Mouse (Mus musculus) forebrain, embryonic 15.5 days (tissue): ENCODE measurements at regions not wholly inside any gene's neighbourhood (a gene's known extent, or its start where the extent isn't known, plus 50 kb on each side); places are given as distances from the start of the nearest gene placed in this dataset.

Experiments
- ATAC-seq: fragments of 200-750 bp; cut with Nextera tagmentation; replicated peaks from 2 replicates; pipeline ENCODE4 v1.8.0; 2017; ENCODE audit warnings: mild to moderate bottlenecking, moderate TSS enrichment, moderate library complexity
- H3K27ac ChIP-seq: fragments of 300-500 bp; sonication (generic); replicated peaks from 2 replicates; pipeline ENCODE4 v1.5.1; 2015; ENCODE audit warnings: mild to moderate bottlenecking, inconsistent platforms
- H3K27me3 ChIP-seq: fragments of 300-500 bp; sonication (generic); 2 replicates; pipeline ENCODE4 v1.6.1; 2015; ENCODE audit warnings: inconsistent platforms
- H3K36me3 ChIP-seq: fragments of 300-500 bp; sonication (generic); 2 replicates; pipeline ENCODE4 v1.6.1; 2015; ENCODE audit warnings: mild to moderate bottlenecking, inconsistent platforms
- H3K4me1 ChIP-seq: fragments of 300-500 bp; sonication (generic); 2 replicates; pipeline ENCODE4 v1.6.1; 2015; ENCODE audit warnings: inconsistent platforms
- H3K4me2 ChIP-seq: fragments of 300-500 bp; sonication (generic); replicated peaks from 2 replicates; pipeline ENCODE4 v1.6.1; 2015; ENCODE audit warnings: mild to moderate bottlenecking, inconsistent platforms
- H3K4me3 ChIP-seq: fragments of 300-500 bp; sonication (generic); 2 replicates; pipeline ENCODE4 v1.5.1; 2015; ENCODE audit warnings: mild to moderate bottlenecking, inconsistent platforms
- H3K9ac ChIP-seq: fragments of 300-500 bp; sonication (generic); replicated peaks from 2 replicates; pipeline ENCODE4 v1.6.1; 2015; ENCODE audit warnings: mild to moderate bottlenecking, inconsistent platforms
- H3K9me3 ChIP-seq: fragments of 300-500 bp; sonication (generic); 2 replicates; pipeline ENCODE4 v1.6.1; 2016; ENCODE audit warnings: inconsistent platforms
- WGBS: fragments of 180-500 bp; shearing (Covaris S2); methylation state at CpG from one replicate; pipeline ENCODE4 v1.1.7; 2015; ENCODE audit warnings: mixed read lengths; 5-methylcytosine and 5-hydroxymethylcytosine counted together

DNA sequence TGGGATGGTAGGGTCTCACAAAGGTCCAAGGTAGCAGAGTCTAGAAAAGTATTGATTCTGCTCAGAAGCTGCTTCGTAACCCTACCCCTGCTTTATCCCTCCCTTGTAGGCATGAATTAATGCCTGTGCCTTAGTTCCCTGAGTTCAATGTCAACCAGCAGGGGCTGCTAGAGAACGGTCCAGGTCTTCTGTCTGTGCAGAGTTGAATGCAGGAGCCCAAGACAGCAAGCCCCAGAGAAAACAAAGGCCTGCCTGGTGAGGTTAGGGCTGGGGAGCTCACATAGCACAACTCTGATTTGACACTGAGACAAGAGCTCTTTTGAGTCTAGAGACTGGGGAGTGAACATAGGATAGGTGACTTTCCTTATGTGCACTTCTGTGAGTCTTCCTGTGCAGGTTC is 56.6 kb downstream of the Olig3 start:
- Histone ChIP-seq H3K4me2 (no peak overlapping the region), H3K27me3 (no peaks in the 10 kb centered on the region), H3K9ac (no peak overlapping the region), H3K27ac (no peak overlapping the region), H3K4me1 (peaks cover 12% of the 10 kb centered on the region; the same call in 1 of the 2 replicates), H3K4me3 (no peak overlapping the region), H3K36me3 (no peaks in the 10 kb centered on the region), H3K9me3 (no peaks in the 10 kb centered on the region)
- 51% methylated on average over 2 of the region's 2 CpGs for WGBS
- no peak for ATAC-seq

DNA sequence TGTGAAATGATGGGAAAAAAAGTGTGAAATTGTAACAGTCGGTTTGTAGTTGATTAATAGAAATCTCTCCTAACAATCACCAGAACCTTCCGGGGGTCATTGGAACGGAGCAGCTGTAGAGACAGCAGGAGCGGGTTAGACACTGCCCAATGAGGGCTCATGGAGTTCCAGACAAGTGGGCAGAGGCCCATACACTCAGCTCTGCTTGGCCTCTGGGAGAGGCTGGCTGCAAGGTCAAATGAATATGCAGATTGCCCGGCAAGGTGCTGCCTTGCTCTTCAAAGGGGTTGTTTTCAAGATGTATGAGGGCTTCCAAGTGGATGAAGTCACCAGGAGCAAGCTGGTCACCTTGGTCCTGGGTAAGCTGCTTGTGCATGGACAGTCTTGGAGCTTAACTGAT is 57.6 kb downstream of the Olig3 start:
- peaks cover 12% of the 10 kb centered on the region; the same call in 1 of the 2 replicates for H3K4me1 ChIP-seq
- no peaks in the 10 kb centered on the region for H3K36me3 ChIP-seq
- WGBS: 43% methylated on average over 5 of the region's 5 CpGs
- no peak overlapping the region for H3K4me2 ChIP-seq
- no peaks in the 10 kb centered on the region for H3K9me3 ChIP-seq
- H3K27me3 ChIP-seq: no peaks in the 10 kb centered on the region
- H3K4me3 ChIP-seq: no peak overlapping the region
- H3K9ac ChIP-seq: no peak overlapping the region
- no peak for ATAC-seq
- H3K27ac ChIP-seq: no peak overlapping the region

DNA sequence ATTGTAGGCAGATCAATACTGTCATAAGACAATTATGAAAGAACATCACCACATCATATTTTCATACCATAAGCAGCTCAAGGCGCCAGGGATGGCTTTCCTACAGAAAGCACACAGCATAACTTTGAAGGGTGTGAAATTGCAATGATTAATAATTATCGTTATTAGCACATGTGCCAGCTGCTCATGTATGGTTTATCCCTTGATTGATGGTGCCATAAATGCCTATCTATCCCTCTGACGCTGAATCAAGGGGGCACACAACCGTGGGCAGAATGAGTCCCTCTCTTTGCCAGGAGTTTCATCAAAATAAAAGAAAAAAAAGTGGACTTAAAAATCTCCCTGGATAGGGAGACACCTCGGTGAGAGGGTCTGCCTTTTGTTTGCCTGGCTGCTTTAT is 58.5 kb downstream of the Olig3 start:
- H3K27ac ChIP-seq: no peak overlapping the region
- WGBS: 48% methylated on average over 5 of the region's 5 CpGs
- H3K9me3 ChIP-seq: no peaks in the 10 kb centered on the region
- H3K9ac ChIP-seq: no peak overlapping the region
- no peak for ATAC-seq
- peaks cover 12% of the 10 kb centered on the region; the same call in 1 of the 2 replicates for H3K4me1 ChIP-seq
- H3K36me3 ChIP-seq: no peaks in the 10 kb centered on the region
- H3K4me2 ChIP-seq: no peak overlapping the region
- no peaks in the 10 kb centered on the region for H3K27me3 ChIP-seq
- no peak overlapping the region for H3K4me3 ChIP-seq

DNA sequence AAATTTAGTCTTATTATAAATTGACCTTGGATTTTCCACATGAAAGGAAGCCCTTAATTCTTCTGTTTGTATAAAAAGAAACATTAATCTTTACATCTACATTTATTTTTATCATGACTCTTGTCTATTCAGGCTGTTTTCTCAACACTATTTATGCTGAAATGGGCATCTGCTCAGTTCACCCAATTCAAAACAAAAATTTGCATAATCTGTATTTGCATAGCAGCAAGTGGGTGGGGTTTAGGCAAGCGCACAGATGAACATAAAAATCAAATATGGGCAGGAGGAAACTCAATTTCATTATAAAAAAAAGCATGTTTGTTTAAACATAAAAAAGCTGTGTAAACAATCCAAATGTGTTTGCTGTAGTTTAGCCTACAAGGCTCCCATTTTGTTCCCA is 67.7 kb downstream of the Olig3 start:
- 26% methylated on average over 1 of the region's 1 CpGs for WGBS
- Histone ChIP-seq H3K27me3 (no peaks in the 10 kb centered on the region), H3K9ac (no peak overlapping the region), H3K9me3 (no peaks in the 10 kb centered on the region), H3K36me3 (no peaks in the 10 kb centered on the region), H3K4me1 (0 out of 2 replicates have a peak, but pooled peaks cover 5% of the 10 kb centered on the region), H3K4me2 (no peak overlapping the region), H3K27ac (no peak overlapping the region), H3K4me3 (no peak overlapping the region)
- peak; percentile 75; the same call in 1 of the 2 replicates for ATAC-seq

DNA sequence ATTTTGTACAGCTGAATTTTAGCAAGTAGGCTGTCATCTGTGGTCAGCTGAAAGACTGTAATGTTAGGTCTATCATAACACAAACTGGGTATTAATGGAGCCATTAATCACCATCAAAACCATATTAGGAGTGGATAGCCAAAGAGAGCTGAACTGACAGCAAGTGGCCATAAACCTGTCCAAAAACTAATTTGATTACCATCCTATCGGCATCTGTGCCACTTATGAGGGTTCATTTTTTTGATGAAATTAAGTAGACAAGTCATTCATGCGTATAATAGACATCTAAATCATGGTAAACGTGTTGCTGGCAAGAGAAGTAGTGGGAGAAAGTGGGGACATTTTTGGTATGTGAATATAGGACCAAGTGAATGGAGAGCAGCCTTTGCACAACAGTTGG is 68.6 kb downstream of the Olig3 start:
- Histone ChIP-seq H3K4me3 (no peak overlapping the region), H3K4me2 (no peak overlapping the region), H3K9me3 (no peaks in the 10 kb centered on the region), H3K27ac (no peak overlapping the region), H3K4me1 (0 out of 2 replicates have a peak, but pooled peaks cover 5% of the 10 kb centered on the region), H3K27me3 (no peaks in the 10 kb centered on the region), H3K36me3 (no peaks in the 10 kb centered on the region), H3K9ac (no peak overlapping the region)
- 60% methylated on average over 3 of the region's 3 CpGs for WGBS
- ATAC-seq: no peak

DNA sequence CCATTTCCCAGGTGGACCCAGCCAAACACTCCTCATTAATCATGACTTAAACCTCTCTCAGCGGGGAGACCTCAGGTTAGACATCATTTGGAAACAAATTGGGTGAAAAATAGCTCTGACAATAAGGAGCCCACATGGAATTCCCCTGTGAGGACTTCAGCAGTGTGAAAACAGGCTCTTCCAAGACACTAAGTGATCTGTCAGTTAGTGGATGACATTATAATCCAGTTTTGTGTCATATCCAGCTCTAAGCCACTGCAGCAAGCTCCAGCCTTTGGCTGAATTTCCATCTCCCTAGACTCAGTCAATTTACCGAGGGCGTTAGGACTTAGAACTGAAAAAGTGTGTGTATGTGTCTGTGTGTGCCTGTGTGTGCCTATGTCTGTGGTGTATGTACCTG is 70.5 kb downstream of the Olig3 start:
- Histone ChIP-seq H3K9me3 (no peaks in the 10 kb centered on the region), H3K36me3 (no peaks in the 10 kb centered on the region), H3K27me3 (no peaks in the 10 kb centered on the region), H3K4me3 (no peak overlapping the region), H3K9ac (no peak overlapping the region), H3K4me1 (0 out of 2 replicates have a peak, but pooled peaks cover 5% of the 10 kb centered on the region), H3K27ac (no peak overlapping the region), H3K4me2 (no peak overlapping the region)
- ATAC-seq: no peak
- WGBS: 84% methylated on average over 3 of the region's 3 CpGs

DNA sequence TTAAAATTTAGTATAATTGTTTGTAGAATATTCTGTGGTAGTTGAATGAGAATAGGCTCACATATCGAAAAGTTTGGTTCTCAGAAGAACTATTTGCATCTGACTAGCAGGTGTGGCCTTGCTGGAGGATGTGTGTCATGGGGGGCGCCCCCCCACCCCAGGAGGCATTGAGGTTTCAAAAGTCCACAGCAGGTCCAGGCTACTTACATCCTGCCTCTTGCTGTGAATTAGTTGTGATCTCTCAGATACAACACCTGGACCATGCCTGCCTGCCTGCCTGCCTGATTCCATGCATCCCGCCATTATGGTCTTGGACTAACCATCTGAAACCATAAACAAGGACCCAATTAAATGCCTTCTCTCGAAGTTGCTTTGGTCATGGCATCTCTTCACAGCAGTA is 76.2 kb downstream of the Olig3 start:
- no peak overlapping the region for H3K4me2 ChIP-seq
- H3K4me1 ChIP-seq: peaks cover 9% of the 10 kb centered on the region; the same call in 1 of the 2 replicates
- whole genome bisulfite sequencing: 85% methylated on average over 4 of the region's 4 CpGs

DNA sequence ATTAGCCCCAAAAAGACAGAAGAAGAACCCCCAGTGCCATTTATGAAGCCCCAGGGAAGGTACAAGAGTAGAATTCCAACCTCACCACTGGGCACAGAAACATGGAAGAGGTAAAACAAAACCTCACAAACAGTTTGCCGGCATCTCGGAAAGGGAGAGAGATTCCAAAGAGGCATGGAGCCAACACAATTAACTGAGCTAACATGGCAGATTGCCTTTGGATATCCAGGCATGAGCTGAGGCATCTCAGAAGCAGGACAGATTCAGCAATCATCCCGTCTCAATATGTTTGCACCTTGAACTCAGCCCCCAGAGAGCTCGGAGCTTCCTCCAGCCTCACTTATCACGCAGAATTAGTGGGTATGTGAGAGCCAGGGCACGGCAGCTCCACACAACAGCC is 78.3 kb downstream of the Olig3 start:
- no peaks in the 10 kb centered on the region for H3K9me3 ChIP-seq
- peaks cover 7% of the 10 kb centered on the region; the same call in 1 of the 2 replicates for H3K4me1 ChIP-seq
- no peak overlapping the region for H3K9ac ChIP-seq
- no peak overlapping the region for H3K27ac ChIP-seq
- WGBS: 56% methylated on average over 6 of the region's 6 CpGs
- H3K4me2 ChIP-seq: no peak overlapping the region
- H3K36me3 ChIP-seq: no peaks in the 10 kb centered on the region
- H3K27me3 ChIP-seq: no peaks in the 10 kb centered on the region
- ATAC-seq: no peak
- no peak overlapping the region for H3K4me3 ChIP-seq

More for the DNA sequence above, 76.2 kb downstream of the Olig3 start:
- Histone ChIP-seq H3K4me3 (no peak overlapping the region), H3K9me3 (no peaks in the 10 kb centered on the region), H3K27me3 (no peaks in the 10 kb centered on the region), H3K36me3 (no peaks in the 10 kb centered on the region), H3K27ac (no peak overlapping the region), H3K9ac (no peak overlapping the region)
- no peak for ATAC-seq

DNA sequence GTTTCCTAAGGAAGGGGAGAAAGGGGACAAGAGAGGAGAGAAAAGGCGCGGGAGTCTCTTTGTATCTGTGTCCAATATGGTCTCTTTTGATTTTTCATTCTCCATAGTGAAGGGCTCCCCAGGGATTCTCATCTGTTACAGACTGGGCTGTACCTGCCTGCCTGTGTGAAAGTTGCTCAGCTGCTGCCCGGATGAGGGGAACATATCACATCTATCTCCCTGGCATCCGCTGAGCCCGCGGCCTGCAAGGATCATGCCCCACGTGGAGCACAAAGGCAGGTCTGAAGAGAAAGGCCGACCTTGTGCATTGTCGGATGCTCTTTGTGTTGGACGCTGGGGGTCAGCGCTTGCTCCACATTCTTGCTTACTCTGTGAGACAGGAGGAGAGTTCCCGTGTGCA is 85.5 kb downstream of the Olig3 start:
- Histone ChIP-seq H3K27ac (no peak overlapping the region), H3K9ac (no peak overlapping the region), H3K4me2 (no peak overlapping the region), H3K4me3 (no peak overlapping the region), H3K27me3 (no peaks in the 10 kb centered on the region), H3K4me1 (no peaks in the 10 kb centered on the region), H3K36me3 (no peaks in the 10 kb centered on the region), H3K9me3 (no peaks in the 10 kb centered on the region)
- 26% methylated on average over 12 of the region's 12 CpGs for WGBS
- ATAC-seq: no peak

DNA sequence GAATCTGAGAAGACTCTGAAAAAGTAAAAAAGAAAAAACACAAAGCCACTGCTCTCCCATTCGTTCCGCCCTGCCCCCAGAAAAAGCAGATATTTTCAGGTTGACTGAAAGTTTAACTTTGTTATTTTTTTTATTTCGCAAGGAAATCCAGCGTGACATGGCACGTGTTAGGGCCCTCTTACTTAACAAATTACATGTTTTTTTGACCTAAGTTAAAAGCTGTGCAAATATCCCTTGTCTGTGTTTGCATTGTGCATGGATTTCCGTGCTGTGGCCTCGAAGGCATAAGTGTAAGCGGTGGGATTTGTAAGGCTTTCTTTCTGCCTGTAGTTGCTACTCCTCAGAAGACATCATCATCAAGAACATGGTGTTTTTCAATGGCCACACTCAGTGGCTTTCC is 87.2 kb downstream of the Olig3 start:
- Histone ChIP-seq H3K4me2 (no peak overlapping the region), H3K4me1 (no peaks in the 10 kb centered on the region), H3K9ac (no peak overlapping the region), H3K4me3 (no peak overlapping the region), H3K27ac (no peak overlapping the region), H3K36me3 (no peaks in the 10 kb centered on the region), H3K9me3 (no peaks in the 10 kb centered on the region), H3K27me3 (no peaks in the 10 kb centered on the region)
- 59% methylated on average over 8 of the region's 8 CpGs for WGBS
- no peak for ATAC-seq

DNA sequence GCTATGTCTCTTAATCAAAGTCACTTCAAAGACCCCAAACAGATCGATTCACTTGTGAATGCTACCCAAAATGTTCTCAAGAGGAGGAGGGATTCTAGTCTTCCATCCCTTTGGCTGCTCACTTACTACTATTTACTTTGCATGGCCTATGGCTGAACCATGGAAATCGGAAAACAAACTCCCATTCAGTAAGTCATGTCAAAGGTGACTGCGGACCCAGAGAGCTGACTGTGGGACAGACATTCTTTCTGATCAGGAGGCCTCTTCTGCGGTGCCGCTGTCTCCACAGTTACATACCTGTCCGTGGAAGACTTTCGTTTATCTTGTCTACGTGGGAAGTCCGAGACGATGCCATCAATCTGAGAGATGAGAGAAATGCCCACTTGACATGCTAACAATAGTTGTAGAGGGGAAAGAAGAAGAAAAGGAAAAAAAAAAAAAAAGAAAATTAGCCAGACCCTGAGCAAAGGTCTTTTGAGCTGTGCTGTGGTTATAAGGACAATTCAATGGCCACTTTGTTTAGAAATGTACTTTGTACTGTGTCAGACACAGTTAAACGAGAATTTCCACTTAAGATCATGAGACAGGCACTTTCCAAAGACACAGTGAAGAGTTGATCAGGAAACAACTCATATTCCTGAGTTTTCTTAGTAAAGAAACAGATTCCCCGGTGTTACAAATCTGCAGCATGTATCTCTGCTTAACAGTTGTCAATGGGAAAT is 92.7 kb downstream of the Olig3 start:
- Histone ChIP-seq H3K4me2 (no peak overlapping the region), H3K27ac (no peak overlapping the region), H3K4me1 (no peaks in the 10 kb centered on the region), H3K9ac (no peak overlapping the region), H3K4me3 (no peak overlapping the region), H3K36me3 (no peaks in the 10 kb centered on the region), H3K9me3 (no peaks in the 10 kb centered on the region), H3K27me3 (no peaks in the 10 kb centered on the region)
- WGBS: 74% methylated on average over 12 of the region's 12 CpGs
- no peak for ATAC-seq

DNA sequence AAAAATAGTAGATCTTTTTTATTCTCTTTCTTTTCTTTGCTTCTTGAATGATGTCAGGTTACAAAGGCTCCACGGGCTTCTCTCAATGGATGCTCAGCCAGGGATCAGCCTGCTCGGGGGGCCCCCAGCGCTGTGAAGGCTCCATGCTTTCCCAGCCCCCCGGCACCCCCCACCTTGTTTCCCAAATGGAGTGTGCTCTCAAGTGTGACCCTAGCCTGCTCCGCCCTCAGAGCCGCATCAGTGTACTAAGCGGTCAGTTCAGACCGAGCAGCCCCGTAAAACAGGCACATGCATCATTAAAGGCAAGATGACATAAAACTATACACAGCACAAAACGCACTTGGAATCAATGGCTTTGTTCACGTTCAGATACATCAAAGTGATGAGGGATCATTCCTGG is 102.7 kb downstream of the Olig3 start:
- 33% methylated on average over 11 of the region's 11 CpGs for WGBS
- Histone ChIP-seq H3K27ac (no peak overlapping the region), H3K4me2 (peak overlapping the region; percentile 33), H3K9ac (no peak overlapping the region), H3K36me3 (no peaks in the 10 kb centered on the region), H3K9me3 (no peaks in the 10 kb centered on the region), H3K4me1 (peaks cover 12% of the 10 kb centered on the region), H3K4me3 (no peak overlapping the region), H3K27me3 (no peaks in the 10 kb centered on the region; the same call in 1 of the 2 replicates)
- ATAC-seq: no peak

DNA sequence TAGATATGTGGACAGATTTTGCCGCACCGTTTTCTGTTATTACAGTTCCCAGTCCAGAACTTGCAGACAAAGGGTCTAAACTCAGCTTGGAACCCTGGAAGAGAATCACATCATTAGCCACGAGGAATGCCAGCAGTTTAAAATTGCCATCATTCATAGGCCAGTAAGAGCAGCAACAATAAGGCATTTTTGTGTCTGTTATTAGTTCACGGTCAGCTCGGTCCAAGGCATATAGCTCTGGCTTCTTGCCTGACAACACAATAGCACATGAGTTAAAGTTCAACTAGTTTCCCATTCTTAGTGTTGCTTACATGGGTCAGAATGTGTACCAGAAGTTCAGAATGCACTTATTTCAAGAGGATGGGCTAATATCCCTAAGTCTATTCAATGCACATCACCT is 103.4 kb downstream of the Olig3 start:
- no peaks in the 10 kb centered on the region; the same call in 1 of the 2 replicates for H3K27me3 ChIP-seq
- no peak overlapping the region for H3K4me2 ChIP-seq
- H3K9ac ChIP-seq: no peak overlapping the region
- 55% methylated on average over 5 of the region's 5 CpGs for WGBS
- H3K9me3 ChIP-seq: no peaks in the 10 kb centered on the region
- no peak overlapping the region for H3K27ac ChIP-seq
- H3K4me3 ChIP-seq: no peak overlapping the region
- peaks cover 12% of the 10 kb centered on the region for H3K4me1 ChIP-seq
- no peak for ATAC-seq
- H3K36me3 ChIP-seq: no peaks in the 10 kb centered on the region
